Mouse (Mus musculus) myocyte (in vitro differentiated cells): ENCODE measurements around the gene Plxdc2.

ENCODE experiments used
- CEBPB ChIP-seq: IDR thresholded peaks from 2 replicates; pipeline ENCODE4 v1.6.1; 2011; ENCODE audit warnings: mild to moderate bottlenecking, moderate library complexity; ENCODE audit not compliant: poor library complexity, insufficient read depth, severe bottlenecking
- E2F4 ChIP-seq: IDR thresholded peaks from one replicate; pipeline ENCODE4 v1.6.1; 2011; ENCODE audit warnings: mild to moderate bottlenecking, control low read depth, moderate library complexity; ENCODE audit not compliant: insufficient read depth
- MAX ChIP-seq: IDR thresholded peaks from one replicate; pipeline ENCODE4 v1.6.1; 2011; ENCODE audit warnings: low read depth, mild to moderate bottlenecking, control low read depth
- MYOD1 ChIP-seq, 3 experiments: IDR thresholded peaks; one replicate each; pipeline ENCODE4 v1.6.1; 2011; ENCODE audit warnings: control low read depth in 2 of 3, low read depth in 2 of 3, mild to moderate bottlenecking in 2 of 3, moderate library complexity in 1 of 3; ENCODE audit not compliant: insufficient read length in 2 of 3, control insufficient read depth in 1 of 3
- POLR2A ChIP-seq: IDR thresholded peaks from one replicate; pipeline ENCODE4 v1.6.1; 2011; ENCODE audit warnings: low read depth, mild to moderate bottlenecking, control low read depth, moderate library complexity; ENCODE audit not compliant: insufficient read length
- POLR2AphosphoS2 ChIP-seq: IDR thresholded peaks from one replicate; pipeline ENCODE4 v1.6.1; 2011; ENCODE audit warnings: low read depth, control low read depth; ENCODE audit not compliant: insufficient read length
- TCF12 ChIP-seq: IDR thresholded peaks from one replicate; pipeline ENCODE4 v1.6.1; 2011; ENCODE audit warnings: mild to moderate bottlenecking, control low read depth; ENCODE audit not compliant: poor library complexity, insufficient read depth, severe bottlenecking

- TF ChIP-seq POLR2A (no peak), E2F4 (no peak), POLR2AphosphoS2 (no peak), TCF12 (no peak), MAX (no peak), CEBPB (no peak), MYOD1 (IDR thresholded peaks at IDR 0.05; ENCODE audit: control insufficient read depth in 1 of 3, insufficient read length in 2 of 3, low read depth in 2 of 3) (no peak)
Measured at GRCm38 (mm10) chr2:16370419-16370818, 14.3 kb downstream of the Plxdc2 start.
